Mouse (Mus musculus): Measurements from ENCODE around the gene Scgb1b15.
"Not testable (repeated sequence)": the region's sequence is repeated elsewhere in the genome, so short reads cannot be mapped to it uniquely, and the experiment has no call there.

Scgb1b15 gene

GRCm38 (mm10) chr7:32836254-32836653 is at the start of gene Scgb1b15:
TSS of gene Scgb1b15 (plus strand) at chr7:32836554.
- DNase-seq = not testable (repeated sequence)

GRCm38 (mm10) chr7:32829562-32829961 is 6.8 kb upstream of the Scgb1b15 start, which contains the start of gene Scgb2b15:
TSS of gene Scgb2b15 (minus strand) at chr7:32829662.
- DNase-seq = not testable (repeated sequence)
